Mouse (Mus musculus): ENCODE measurements around the gene Olfr916. TPM values are rescaled to one million over a fixed set of nuclear protein-coding genes. Genes with fewer than 3 reads are reported as not detected.

Olfr916 gene
- not detected for total RNA-seq (2021)
- long read RNA-seq, experiment 1 = 0 reads
- long read RNA-seq, experiment 2 = 0 reads

DNA sequence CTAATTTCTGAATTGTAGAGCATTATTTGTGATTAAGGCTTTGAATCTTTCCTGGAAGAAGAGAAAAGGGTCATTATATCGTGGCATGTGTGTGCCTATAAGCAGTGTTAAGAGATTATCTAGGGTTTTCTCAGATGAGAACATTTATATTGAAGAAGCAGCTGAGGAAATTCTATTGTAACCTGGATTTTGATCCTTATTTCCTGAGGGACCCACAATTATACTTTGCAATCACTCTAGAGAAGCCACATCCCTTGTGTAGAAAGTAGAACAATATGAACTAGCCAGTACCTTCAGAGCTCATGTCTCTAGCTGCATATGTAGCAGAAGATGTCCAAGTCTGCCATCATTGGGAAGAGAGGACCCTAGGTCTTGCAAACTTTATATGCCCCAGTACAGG is at the start of gene Olfr916:
Gene Olfr916, minus strand, starts transcription at position 101 of the 400 bp plus-strand sequence.
- no peak for DNase-seq

- DNase-seq = no peak
Measured at GRCm38 (mm10) chr9:38674501-38674900, 14.8 kb upstream of the Olfr916 start, which contains the start of gene Olfr918. Gene Olfr918 (minus strand): TSS chr9:38674601.

DNA sequence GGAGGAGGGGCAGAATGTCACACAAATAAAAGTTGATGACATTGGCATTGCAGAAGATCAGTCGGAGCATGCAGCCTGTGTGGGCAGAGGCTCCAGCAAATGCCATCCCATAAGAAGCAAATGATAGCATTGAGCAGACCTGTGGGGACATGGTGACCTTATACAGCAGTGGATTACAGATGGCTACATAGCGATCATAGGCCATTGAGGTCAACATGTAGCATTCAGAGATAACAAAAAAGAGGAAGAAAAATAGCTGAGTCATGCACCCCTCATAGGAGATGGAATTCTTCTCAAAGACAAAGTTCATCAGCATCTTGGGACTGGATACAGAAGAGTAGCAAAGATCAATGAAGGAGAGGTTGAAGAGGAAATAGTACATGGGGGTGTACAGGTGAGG is 13.2 kb upstream of the Olfr916 start:
- DNase-seq = no peak

GRCm38 (mm10) chr9:38665742-38666141 is 6.1 kb upstream of the Olfr916 start, which contains the start of gene Olfr917:
Gene Olfr917 (minus strand): TSS chr9:38665842.
- DNase-seq = no peak

GRCm38 (mm10) chr9:38632406-38632805 is 27.3 kb downstream of the Olfr916 start:
- DNase-seq = no peak

Other genes with a start within 250 kb of the Olfr916 start
- gene Olfr901, start 230.4 kb downstream of the Olfr916 start, total RNA-seq (2021) = not detected
- not detected for gene Olfr902, start 212.2 kb downstream of the Olfr916 start, total RNA-seq (2021)
- not detected for gene Olfr904, start 196.7 kb downstream of the Olfr916 start, total RNA-seq (2021)
- not detected for gene Olfr905, start 188.8 kb downstream of the Olfr916 start, total RNA-seq (2021)
- gene Olfr906, start 172.8 kb downstream of the Olfr916 start, total RNA-seq (2021) = not detected
- gene Olfr907, start 164.1 kb downstream of the Olfr916 start, total RNA-seq (2021) = not detected
- not detected for gene Olfr911-ps1, start 138.3 kb downstream of the Olfr916 start, total RNA-seq (2021)
- gene Olfr910, start 122.0 kb downstream of the Olfr916 start, total RNA-seq (2021) = not detected
- not detected for gene Olfr912, start 79.7 kb downstream of the Olfr916 start, total RNA-seq (2021)
- not detected for gene Olfr913, start 67.1 kb downstream of the Olfr916 start, total RNA-seq (2021)
- not detected for gene Olfr914, start 54.8 kb downstream of the Olfr916 start, total RNA-seq (2021)
- not detected for gene Olfr917, start 6.0 kb upstream of the Olfr916 start, total RNA-seq (2021)
- not detected for gene Olfr918, start 14.7 kb upstream of the Olfr916 start, total RNA-seq (2021)
- not detected for gene Olfr919, start 43.8 kb upstream of the Olfr916 start, total RNA-seq (2021)
- 10 to 100 TPM; 11.2 to 13.2 TPM for gene Vwa5a, start 58.4 kb upstream of the Olfr916 start, total RNA-seq (2021)
- gene Olfr920, start 92.4 kb upstream of the Olfr916 start, total RNA-seq (2021) = under 1 TPM in 1 of 2 experiments, not detected in 1; 0.05 TPM
- gene Olfr921, start 113.2 kb upstream of the Olfr916 start, total RNA-seq (2021) = not detected
- not detected for gene Olfr922, start 154.7 kb upstream of the Olfr916 start, total RNA-seq (2021)
- gene Olfr923, start 166.7 kb upstream of the Olfr916 start, total RNA-seq (2021) = not detected
- gene Olfr924, start 184.6 kb upstream of the Olfr916 start, total RNA-seq (2021) = not detected
- gene Olfr26, start 195.2 kb upstream of the Olfr916 start, total RNA-seq (2021) = not detected
- not detected for gene Olfr926, start 217.3 kb upstream of the Olfr916 start, total RNA-seq (2021)

All from gastrocnemius, postnatal 25 days (tissue).